22 mouse cellular contexts compared by ENCODE assay signal in the genomic region with DNA sequence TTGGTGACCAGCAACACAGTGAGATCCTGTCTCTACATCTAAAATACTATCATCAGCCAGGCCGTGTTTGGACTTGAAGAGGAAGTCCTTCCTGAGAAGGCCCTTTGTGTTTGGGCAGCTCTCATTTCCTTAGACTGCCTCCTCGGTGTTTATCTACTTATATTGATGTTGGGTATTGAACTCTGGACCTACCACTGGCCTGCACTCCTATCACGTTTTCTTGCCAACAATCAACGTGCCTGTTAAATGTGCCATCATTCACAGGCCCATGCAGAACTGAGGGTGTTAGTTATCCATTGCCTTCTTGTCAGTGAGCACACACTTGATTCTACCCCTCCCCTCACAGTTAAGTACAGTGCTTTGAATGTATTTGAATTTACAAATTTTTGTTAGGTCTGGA. TPM values are rescaled to one million over a fixed set of nuclear protein-coding genes. Genes with fewer than 3 reads are reported as not detected.
DNase-seq lines count a peak whose midpoint lies in the region; ATAC-seq and TF ChIP-seq lines count a peak whose summit lies in the region.
"Had no signal": no experiment of that assay in that cellular context is flagged by ENCODE, and none has a peak within 500 bp of the region (broad histone marks: within the 10 kb centered on the region; RNA-seq: fewer than 3 reads in every experiment).

No protein-coding gene starts in this region.

- no peak overlapping the region for H3K27ac ChIP-seq in MEL (ENCODE audit: control insufficient read depth, low read depth, low read length)
- no peak overlapping the region for H3K27ac ChIP-seq in lung, embryonic 14.5 days (ENCODE audit: low read depth)
- H3K27ac ChIP-seq: embryonic facial prominence, embryonic 15.5 days; forebrain, embryonic 10.5 days; heart, embryonic 10.5 days; hindbrain, embryonic 13.5 days had no signal

- peak; percentile 4 for DNase-seq in kidney, adult 9 months
- no peak for DNase-seq in kidney, postnatal 25 days
- DNase-seq in MEL (ENCODE audit: low read depth, low spot score) = peak; percentile 8
- peak; percentile 25 for DNase-seq in lung, embryonic 14.5 days
- peak; percentile 34 for DNase-seq in lung, postnatal 25 days (ENCODE audit: low spot score)
- DNase-seq in layer of hippocampus, adult 9-10 months (ENCODE audit: low spot score) = no peak
- DNase-seq in frontal cortex, postnatal 10 days (ENCODE audit: low spot score in 2 of 2) = no peak
- DNase-seq: adrenal gland, adult 8-10 months; cerebellum, adult 11 months; cerebellum, adult 8-10 months; cerebellum, postnatal 14 days; embryo, embryonic 11 days; gastrocnemius, postnatal 36 days; heart, adult 11 months; heart, postnatal 10 days had no signal

- H3K36me3 ChIP-seq in MEL (ENCODE audit: control insufficient read depth in 1 of 2, insufficient read depth in 2 of 2, low read length in 2 of 2) = peaks cover 0 to 16% of the 10 kb centered on the region in 2 experiments; a peak in 2 of 4 replicates
- H3K36me3 ChIP-seq in lung, embryonic 14.5 days (ENCODE audit: insufficient read depth) = 0 out of 2 replicates have a peak, but pooled peaks cover 17% of the 10 kb centered on the region

- H3K4me2 ChIP-seq in lung, embryonic 14.5 days = no peak overlapping the region
- H3K4me2 ChIP-seq: embryonic facial prominence, embryonic 15.5 days; hindbrain, embryonic 13.5 days had no signal

- no peak overlapping the region for H3K9ac ChIP-seq in MEL (ENCODE audit: control insufficient read depth, low read depth, low read length, poor library complexity, severe bottlenecking)
- H3K9ac ChIP-seq in lung, embryonic 14.5 days = no peak overlapping the region
- H3K9ac ChIP-seq: embryonic facial prominence, embryonic 15.5 days; hindbrain, embryonic 13.5 days had no signal

- TF ChIP-seq RAD21 in MEL (IDR thresholded peaks at IDR 0.05; ENCODE audit: low read depth, low read length) = no peak

- no peak for TF ChIP-seq EP300 in MEL (IDR thresholded peaks at IDR 0.05; ENCODE audit: low read depth in 1 of 2, low read length in 2 of 2)

- H3K4me3 ChIP-seq in MEL (ENCODE audit: control insufficient read depth in 1 of 2, insufficient read depth in 1 of 2, low read depth in 2 of 2, low read length in 2 of 2) = no peak overlapping the region
- H3K4me3 ChIP-seq in lung, embryonic 14.5 days (ENCODE audit: low read depth, low read length) = no peak overlapping the region
- H3K4me3 ChIP-seq: embryonic facial prominence, embryonic 15.5 days; erythroblast, embryonic 14.5 days; forebrain, embryonic 10.5 days; heart, embryonic 10.5 days; hindbrain, embryonic 13.5 days had no signal

- no peak for TF ChIP-seq POLR2A in MEL (IDR thresholded peaks at IDR 0.05; ENCODE audit: control insufficient read depth in 1 of 2, insufficient read depth in 1 of 2, low read depth in 1 of 2, low read length in 2 of 2, poor library complexity in 1 of 2)

- no peak for TF ChIP-seq CTCF in MEL (IDR thresholded peaks at IDR 0.05 in 2 of 3, conservative IDR thresholded peaks at IDR 0.05 in 1 of 3; ENCODE audit: control insufficient read depth in 1 of 3, insufficient read depth in 1 of 3, low read depth in 2 of 3, low read length in 3 of 3, poor library complexity in 1 of 3, severe bottlenecking in 1 of 3)
- TF ChIP-seq CTCF in lung, embryonic 14.5 days (IDR thresholded peaks at IDR 0.05; ENCODE audit: low read depth) = no peak

- H3K4me1 ChIP-seq in MEL (ENCODE audit: control insufficient read depth in 1 of 2, insufficient read depth in 2 of 2, low read length in 2 of 2) = peaks cover 0 to 24% of the 10 kb centered on the region in 2 experiments; a peak in 2 of 4 replicates
- no peaks in the 10 kb centered on the region; the same call in 1 of the 2 replicates for H3K4me1 ChIP-seq in lung, embryonic 14.5 days (ENCODE audit: insufficient read depth)
- H3K4me1 ChIP-seq: embryonic facial prominence, embryonic 15.5 days had no signal

- ATAC-seq in lung, embryonic 14.5 days (ENCODE audit: insufficient read depth) = no peak
- ATAC-seq in megakaryocyte progenitor cell, adult 5-6 weeks (replicated peaks; ENCODE audit: poor library complexity) = no peak
- ATAC-seq: forebrain, embryonic 14.5 days had no signal

- H3K9me3 ChIP-seq in MEL (replicated peaks; ENCODE audit: insufficient read depth, low read length) = no peaks in the 10 kb centered on the region
- H3K9me3 ChIP-seq in lung, embryonic 14.5 days (ENCODE audit: low read depth, low read length) = no peaks in the 10 kb centered on the region
- H3K9me3 ChIP-seq: embryonic facial prominence, embryonic 15.5 days; forebrain, embryonic 10.5 days; heart, embryonic 10.5 days; hindbrain, embryonic 13.5 days had no signal

- no peaks in the 10 kb centered on the region for H3K27me3 ChIP-seq in MEL (ENCODE audit: control insufficient read depth in 1 of 2, insufficient read depth in 2 of 2, low read length in 2 of 2)
- H3K27me3 ChIP-seq in lung, embryonic 14.5 days (ENCODE audit: insufficient read depth, low read length) = no peaks in the 10 kb centered on the region
- H3K27me3 ChIP-seq: embryonic facial prominence, embryonic 15.5 days; hindbrain, embryonic 13.5 days had no signal

- 63% methylated on average over 4 of the region's 4 CpGs for WGBS in lung, embryonic 14.5 days

- peaks cover 4% of the 10 kb centered on the region; the same call in 1 of the 2 replicates for H3K79me2 ChIP-seq in MEL (ENCODE audit: control insufficient read depth, insufficient read depth, low read length, poor library complexity)

TF ChIP-seq in MEL, 35 proteins besides CTCF, POLR2A, EP300 and RAD21:
- TF ChIP-seq KAT2A (conservative IDR thresholded peaks at IDR 0.05; ENCODE audit: low read depth, low read length) (no peak), NELFE (IDR thresholded peaks at IDR 0.05; ENCODE audit: low read depth, low read length) (no peak), MEF2A (IDR thresholded peaks at IDR 0.05; ENCODE audit: extremely low read depth, insufficient replicate concordance, low read depth, low read length, poor library complexity, severe bottlenecking) (no peak), TCF12 (IDR thresholded peaks at IDR 0.05; ENCODE audit: low read depth, low read length) (no peak), MXI1 (IDR thresholded peaks at IDR 0.05; ENCODE audit: low read depth, low read length) (no peak), CHD1 (IDR thresholded peaks at IDR 0.05; ENCODE audit: low read depth, low read length) (no peak), UBTF (IDR thresholded peaks at IDR 0.05; ENCODE audit: borderline replicate concordance, insufficient read depth, low read depth, low read length) (no peak), JUND (IDR thresholded peaks at IDR 0.05; ENCODE audit: low read depth, low read length) (no peak)
TF ChIP-seq in MEL: peak in this region for 0.

RNA-seq across cellular contexts. Expression of a gene that starts 2.4 kb away (rescaled TPM):
- 12.2 and 16.4 TPM in 2 replicates for total RNA-seq in MEL (2012; rRNA removed)
- 10 to 100 TPM in 1 of 2 experiments, not detected in 1; 15.0 TPM for polyA plus RNA-seq in MEL (2012; ENCODE audit: insufficient read depth in 1 of 2, insufficient read length in 2 of 2, low read depth in 1 of 2, low replicate concordance in 2 of 2, missing spikeins in 1 of 2)
- 23.0 and 24.1 TPM in 2 replicates for polyA plus RNA-seq in lung, embryonic 14.5 days (2014; fragmentation: Nextera tagmentation; extraction: Ambion mirVana)
- total RNA-seq in megakaryocyte progenitor cell, adult 5-6 weeks (2015) = 19.3 and 27.1 TPM in 2 replicates
- 18.2 and 20.6 TPM in 2 replicates for total RNA-seq in megakaryocyte progenitor cell, adult 5-6 weeks (2017)
- polyA plus RNA-seq: erythroblast, embryonic 14.5 days had no signal

Comparison
In these comparisons a context has a peak if more than half of its experiments do, and no peak if none do; other contexts are left out.
1. DNase-seq: peak in kidney, adult 9 months (single experiment), MEL (single experiment), lung, embryonic 14.5 days (single experiment) and lung, postnatal 25 days (single experiment); none in kidney, postnatal 25 days (0 of 2), layer of hippocampus, adult 9-10 months (single experiment) and frontal cortex, postnatal 10 days (0 of 2).